24 mouse cellular contexts compared by ENCODE assay signal in the genomic region with DNA sequence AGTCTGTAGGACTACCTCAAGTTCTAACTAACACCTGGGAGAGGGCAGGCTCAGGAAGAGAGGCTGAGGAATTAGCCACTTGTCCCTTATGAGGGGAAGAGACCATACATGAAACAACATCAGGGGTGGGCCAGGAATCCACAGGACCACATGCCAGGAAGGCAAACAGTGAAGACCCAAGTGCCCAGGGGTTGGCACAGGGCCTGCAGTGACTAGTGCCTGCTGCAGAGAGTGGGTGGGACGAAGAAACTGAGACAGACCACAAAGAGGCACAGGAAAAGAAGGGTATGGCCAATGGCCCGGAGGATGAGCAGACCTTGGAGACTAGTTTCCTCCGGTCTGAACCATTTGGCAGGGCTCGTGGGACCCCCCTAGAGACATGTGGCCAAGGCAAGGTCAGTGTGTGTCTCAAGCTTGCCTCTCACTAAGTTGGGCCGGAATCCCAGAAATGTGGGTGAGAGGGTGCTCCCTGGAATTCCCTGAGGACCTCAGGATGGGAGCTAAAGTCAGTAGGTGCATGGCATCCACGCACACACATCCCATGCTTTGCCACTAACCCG. TPM values are rescaled to one million over a fixed set of nuclear protein-coding genes. Genes with fewer than 3 reads are reported as not detected.
DNase-seq lines count a peak whose midpoint lies in the region; ATAC-seq and TF ChIP-seq lines count a peak whose summit lies in the region.
"Had no signal": no experiment of that assay in that cellular context is flagged by ENCODE, and none has a peak within 500 bp of the region (broad histone marks: within the 10 kb centered on the region; RNA-seq: fewer than 3 reads in every experiment).

No protein-coding gene starts in this region.

- no peaks in the 10 kb centered on the region for H3K79me2 ChIP-seq in C2C12 (ENCODE audit: control insufficient read depth, insufficient read depth)

- H3K27me3 ChIP-seq in embryonic facial prominence, embryonic 15.5 days: no peaks in the 10 kb centered on the region
- peaks cover 6% of the 10 kb centered on the region for H3K27me3 ChIP-seq in embryonic facial prominence, embryonic 10.5 days (replicated peaks; ENCODE audit: low read depth, poor library complexity, severe bottlenecking)
- H3K27me3 ChIP-seq in kidney, embryonic 16.5 days (ENCODE audit: insufficient read depth, low read length): no peaks in the 10 kb centered on the region
- peaks cover under 1% of the 10 kb centered on the region for H3K27me3 ChIP-seq in C2C12 (ENCODE audit: control insufficient read depth, insufficient read depth, insufficient read length)
- H3K27me3 ChIP-seq: limb, embryonic 15.5 days had no signal

- ATAC-seq in embryonic facial prominence, embryonic 15.5 days (ENCODE audit: insufficient number of reproducible peaks, low FRiP score, low TSS enrichment, low read depth): no peak
- no peak for ATAC-seq in kidney, embryonic 16.5 days (ENCODE audit: low FRiP score, low TSS enrichment)
- ATAC-seq: intestine, postnatal 0 days; lung, postnatal 0 days; midbrain, embryonic 16.5 days had no signal

- H3K36me3 ChIP-seq in embryonic facial prominence, embryonic 15.5 days: 0 out of 2 replicates have a peak, but pooled peaks cover 5% of the 10 kb centered on the region
- H3K36me3 ChIP-seq in embryonic facial prominence, embryonic 10.5 days (replicated peaks): peaks cover 5% of the 10 kb centered on the region
- no peaks in the 10 kb centered on the region for H3K36me3 ChIP-seq in kidney, embryonic 16.5 days (ENCODE audit: insufficient read depth, low read length)
- H3K36me3 ChIP-seq in C2C12 (ENCODE audit: control insufficient read depth, insufficient read depth): no peaks in the 10 kb centered on the region
- H3K36me3 ChIP-seq: liver, embryonic 13.5 days had no signal

- H3K79me3 ChIP-seq in C2C12 (ENCODE audit: low read depth): peaks cover 2% of the 10 kb centered on the region

- no peak overlapping the region for H3K4me2 ChIP-seq in embryonic facial prominence, embryonic 15.5 days (replicated peaks)
- H3K4me2 ChIP-seq in kidney, embryonic 16.5 days (replicated peaks; ENCODE audit: low read depth, low read length): no peak overlapping the region

- no peak overlapping the region for H3K9ac ChIP-seq in embryonic facial prominence, embryonic 15.5 days
- H3K9ac ChIP-seq in kidney, embryonic 16.5 days (replicated peaks; ENCODE audit: low read length): no peak overlapping the region
- H3K9ac ChIP-seq: forebrain, embryonic 12.5 days; hindbrain, embryonic 14.5 days; limb, embryonic 15.5 days; liver, embryonic 13.5 days had no signal

- 66% methylated on average over 7 of the region's 7 CpGs for WGBS in embryonic facial prominence, embryonic 15.5 days
- 87% methylated on average over 7 of the region's 7 CpGs for WGBS in embryonic facial prominence, embryonic 10.5 days
- 76% methylated on average over 7 of the region's 7 CpGs for WGBS in kidney, embryonic 16.5 days

- TF ChIP-seq CTCF in C2C12 (IDR thresholded peaks at IDR 0.05; ENCODE audit: control insufficient read depth, insufficient read depth, insufficient read length): no peak

- H3K4me3 ChIP-seq in embryonic facial prominence, embryonic 15.5 days (replicated peaks): no peak overlapping the region
- no peak overlapping the region for H3K4me3 ChIP-seq in embryonic facial prominence, embryonic 10.5 days
- H3K4me3 ChIP-seq in kidney, embryonic 16.5 days (ENCODE audit: low read length): no peak overlapping the region
- H3K4me3 ChIP-seq in C2C12 (ENCODE audit: insufficient read depth, poor library complexity, severe bottlenecking): no peak overlapping the region
- H3K4me3 ChIP-seq: forebrain, embryonic 12.5 days; liver, embryonic 13.5 days had no signal

- H3K9me3 ChIP-seq in embryonic facial prominence, embryonic 15.5 days (replicated peaks): no peaks in the 10 kb centered on the region
- no peaks in the 10 kb centered on the region for H3K9me3 ChIP-seq in embryonic facial prominence, embryonic 10.5 days
- no peaks in the 10 kb centered on the region for H3K9me3 ChIP-seq in kidney, embryonic 16.5 days (ENCODE audit: low read length)
- H3K9me3 ChIP-seq: limb, embryonic 15.5 days; liver, embryonic 13.5 days had no signal

- peaks cover 55% of the 10 kb centered on the region for H3K4me1 ChIP-seq in embryonic facial prominence, embryonic 15.5 days
- peaks cover 39% of the 10 kb centered on the region for H3K4me1 ChIP-seq in embryonic facial prominence, embryonic 10.5 days
- H3K4me1 ChIP-seq in kidney, embryonic 16.5 days (ENCODE audit: insufficient read depth, low read length): peaks cover 34% of the 10 kb centered on the region

- 0 out of 2 replicates have a peak overlapping the region, but pooled peaks have one; percentile 22 for H3K27ac ChIP-seq in embryonic facial prominence, embryonic 15.5 days (replicated peaks)
- H3K27ac ChIP-seq in embryonic facial prominence, embryonic 10.5 days (replicated peaks): no peak overlapping the region
- 0 out of 2 replicates have a peak overlapping the region, but pooled peaks have one; percentile 18 for H3K27ac ChIP-seq in kidney, embryonic 16.5 days (ENCODE audit: low read length)
- H3K27ac ChIP-seq: forebrain, embryonic 12.5 days; hindbrain, embryonic 14.5 days; limb, embryonic 15.5 days; liver, embryonic 13.5 days; stomach, postnatal 0 days had no signal

- peak; percentile 37 for DNase-seq in adrenal gland, adult 2 months
- no peak for DNase-seq in adrenal gland, postnatal 4 days (ENCODE audit: low spot score in 2 of 2)
- DNase-seq in embryonic facial prominence, embryonic 10.5 days (ENCODE audit: low spot score): no peak
- DNase-seq in kidney, adult 9 months: no peak
- no peak for DNase-seq in right cerebral cortex, adult 2 months (ENCODE audit: low spot score in 2 of 2)
- DNase-seq: adrenal gland, postnatal 36 days; gastrocnemius, postnatal 14 days; heart, postnatal 4 days; liver, embryonic 13.5 days; lung, adult 18-20 months; right cerebral cortex, adult 18-20 months; right cerebral cortex, postnatal 4 days; thymus, adult 18-20 months; thymus, postnatal 25 days had no signal

- H3ac ChIP-seq in C2C12 (ENCODE audit: control insufficient read depth, insufficient read length, low read depth): no peak overlapping the region

TF ChIP-seq in C2C12, 6 proteins besides CTCF, POLR2A, EP300 and RAD21:
- TF ChIP-seq CEBPB (IDR thresholded peaks at IDR 0.05; ENCODE audit: low read depth) (no peak), MYOD1 (IDR thresholded peaks at IDR 0.05; ENCODE audit: control insufficient read depth, insufficient read length, low read depth) (no peak), MYOG (IDR thresholded peaks at IDR 0.05; ENCODE audit: control insufficient read depth, extremely low read depth, insufficient read length) (no peak), MAX (IDR thresholded peaks at IDR 0.05) (peak; percentile 76), USF1 (IDR thresholded peaks at IDR 0.05; ENCODE audit: low read depth) (no peak)

RNA-seq across cellular contexts. Expression of gene Prdm11, which starts 1.6 kb away (rescaled TPM):
- 10 to 100 TPM; 36.4 to 52.4 TPM for total RNA-seq in adrenal gland, adult 2 months (2021)
- polyA plus RNA-seq in adrenal gland, adult 2 months (2012; rRNA removed): 38.3 and 39.8 TPM in 2 replicates
- 10 to 100 TPM; 59.3 to 65.4 TPM for total RNA-seq in adrenal gland, postnatal 4 days (2021)
- 12.0 and 12.1 TPM in 2 replicates for polyA plus RNA-seq in embryonic facial prominence, embryonic 15.5 days (2015; fragmentation: Nextera tagmentation; extraction: Ambion mirVana)
- polyA plus RNA-seq in embryonic facial prominence, embryonic 10.5 days (2016; fragmentation: Nextera tagmentation; extraction: Ambion mirVana): 2.9 and 3.5 TPM in 2 replicates
- polyA plus RNA-seq in kidney, embryonic 16.5 days (2015; fragmentation: Nextera tagmentation; extraction: Ambion mirVana): 5.5 and 6.2 TPM in 2 replicates
- 2.7 TPM for polyA plus RNA-seq in C2C12 (2012; fragmentation: generic; extraction: Trizol)
